Mouse (Mus musculus) CH12.LX (cell line): Measurements from ENCODE around the gene Gnptab. TPM values are rescaled to one million over a fixed set of nuclear protein-coding genes. Genes with fewer than 3 reads are reported as not detected.

ENCODE experiments used
- DNase-seq: peaks from one replicate; pipeline ENCODE4 v3.0.0-alpha.2; 2013; ENCODE audit errors: extremely low read depth
- H3K27ac ChIP-seq: 2 replicates; pipeline ENCODE4 v1.5.1; 2012; ENCODE audit warnings: low read depth, mild to moderate bottlenecking, control low read depth, moderate library complexity; ENCODE audit not compliant: insufficient read depth
- H3K27me3 ChIP-seq: replicated peaks from 2 replicates; pipeline ENCODE3; 2012; ENCODE audit warnings: inconsistent platforms
- H3K36me3 ChIP-seq, 2 experiments: replicated peaks in 1 of 2; 2 replicates each; pipeline versions ENCODE3 to v1.6.1; 2012; ENCODE audit warnings: inconsistent platforms in 1 of 2, low read length in 1 of 2, mild to moderate bottlenecking in 1 of 2, mixed read lengths in 1 of 2, moderate library complexity in 1 of 2; ENCODE audit not compliant: control insufficient read depth in 1 of 2, insufficient read depth in 1 of 2
- H3K4me1 ChIP-seq, 2 experiments: 2 replicates each; pipeline ENCODE4 v1.6.1; 2012; ENCODE audit warnings: inconsistent platforms in 1 of 2, moderate library complexity in 1 of 2; ENCODE audit not compliant: insufficient read depth in 2 of 2, control insufficient read depth in 1 of 2
- H3K4me2 ChIP-seq: 2 replicates; pipeline ENCODE4 v1.6.1; 2012; ENCODE audit warnings: low read depth, mild to moderate bottlenecking, control low read depth; ENCODE audit not compliant: poor library complexity, insufficient read depth, severe bottlenecking
- H3K4me3 ChIP-seq, 3 experiments: fragments of 150-350 bp in 1 of 3; sonication (generic) in 1 of 3; replicated peaks in 1 of 3; 2 replicates each; pipeline versions ENCODE3 to v1.5.1; 2011 to 2012; ENCODE audit warnings: low read depth in 2 of 3, low read length in 2 of 3, mild to moderate bottlenecking in 2 of 3, moderate library complexity in 2 of 3, control low read depth in 1 of 3, improper control_type of control experiment in 1 of 3, inconsistent platforms in 1 of 3, mixed read lengths in 1 of 3; ENCODE audit not compliant: poor library complexity in 1 of 3
- H3K79me2 ChIP-seq: replicated peaks from 2 replicates; pipeline ENCODE4 v1.6.1; 2012; ENCODE audit warnings: mild to moderate bottlenecking, moderate library complexity; ENCODE audit not compliant: control insufficient read depth, poor library complexity, insufficient read depth, severe bottlenecking; ENCODE audit errors: extremely low read depth
- H3K9ac ChIP-seq: 2 replicates; pipeline ENCODE4 v1.6.1; 2012; ENCODE audit warnings: low read depth, mild to moderate bottlenecking, control low read depth, moderate library complexity; ENCODE audit not compliant: insufficient read depth
- H3K9me3 ChIP-seq: replicated peaks from 2 replicates; pipeline ENCODE3; 2012; ENCODE audit warnings: low read length, inconsistent platforms, mixed read lengths
- BHLHE40 ChIP-seq: IDR thresholded peaks from 2 replicates; pipeline ENCODE4 v1.6.1; 2011; ENCODE audit warnings: mild to moderate bottlenecking, low read depth, low read length, improper control_type of control experiment
- CHD1 ChIP-seq: IDR thresholded peaks from 2 replicates; pipeline ENCODE4 v1.6.1; 2012; ENCODE audit warnings: low read depth, low read length, improper control_type of control experiment, inconsistent platforms
- CHD2 ChIP-seq: IDR thresholded peaks from 2 replicates; pipeline ENCODE4 v1.6.1; 2011; ENCODE audit warnings: low read length, improper control_type of control experiment
- CTCF ChIP-seq, 2 experiments: IDR thresholded peaks in 1 of 2; conservative IDR thresholded peaks in 1 of 2; 2 replicates each; pipeline ENCODE4 v1.5.1; 2011 to 2012; ENCODE audit warnings: low read depth in 2 of 2, low read length in 2 of 2, improper control_type of control experiment in 1 of 2, inconsistent platforms in 1 of 2, mild to moderate bottlenecking in 1 of 2, moderate library complexity in 1 of 2
- E2F4 ChIP-seq: IDR thresholded peaks from 2 replicates; pipeline ENCODE4 v1.6.1; 2011; ENCODE audit warnings: low read depth, low read length, improper control_type of control experiment; ENCODE audit not compliant: insufficient replicate concordance
- ELF1 ChIP-seq: IDR thresholded peaks from 2 replicates; pipeline ENCODE4 v1.6.1; 2014; ENCODE audit warnings: low read depth, mild to moderate bottlenecking, inconsistent platforms, low read length, improper control_type of control experiment
- EP300 ChIP-seq: IDR thresholded peaks from 2 replicates; pipeline ENCODE4 v1.6.1; 2011; ENCODE audit warnings: low read length, improper control_type of control experiment
- ETS1 ChIP-seq: conservative IDR thresholded peaks from 2 replicates; pipeline ENCODE4 v1.6.1; 2012; ENCODE audit warnings: low read depth, mild to moderate bottlenecking, inconsistent platforms, low read length, improper control_type of control experiment, moderate library complexity
- GABPA ChIP-seq: IDR thresholded peaks from 2 replicates; pipeline ENCODE4 v1.6.1; 2012; ENCODE audit warnings: low read depth, low read length, improper control_type of control experiment, inconsistent platforms; ENCODE audit not compliant: insufficient replicate concordance
- HCFC1 ChIP-seq: IDR thresholded peaks from 2 replicates; pipeline ENCODE4 v1.6.1; 2012; ENCODE audit warnings: low read depth, mild to moderate bottlenecking, inconsistent platforms, low read length, improper control_type of control experiment
- IRF4 ChIP-seq: IDR thresholded peaks from 2 replicates; pipeline ENCODE4 v1.6.1; 2014; ENCODE audit warnings: low read depth, mild to moderate bottlenecking, inconsistent platforms, low read length, improper control_type of control experiment
- JUN ChIP-seq: IDR thresholded peaks from 2 replicates; pipeline ENCODE4 v1.6.1; 2011; ENCODE audit warnings: low read depth, mild to moderate bottlenecking, low read length, improper control_type of control experiment, moderate library complexity; ENCODE audit not compliant: insufficient read depth
- JUND ChIP-seq: conservative IDR thresholded peaks from 2 replicates; pipeline ENCODE4 v1.6.1; 2011; ENCODE audit warnings: low read depth, low read length, improper control_type of control experiment
- KAT2A ChIP-seq: IDR thresholded peaks from 2 replicates; pipeline ENCODE4 v1.6.1; 2012; ENCODE audit warnings: low read length, improper control_type of control experiment, inconsistent platforms; ENCODE audit not compliant: insufficient replicate concordance
- MAFK ChIP-seq: IDR thresholded peaks from 2 replicates; pipeline ENCODE4 v1.6.1; 2011; ENCODE audit warnings: low read length, improper control_type of control experiment; ENCODE audit not compliant: insufficient replicate concordance
- MAX ChIP-seq: IDR thresholded peaks from 2 replicates; pipeline ENCODE4 v1.6.1; 2011; ENCODE audit warnings: low read length, improper control_type of control experiment
- MAZ ChIP-seq: IDR thresholded peaks from 2 replicates; pipeline ENCODE4 v1.6.1; 2012; ENCODE audit warnings: low read depth, mild to moderate bottlenecking, inconsistent platforms, low read length, improper control_type of control experiment, moderate library complexity
- MEF2A ChIP-seq: IDR thresholded peaks from 2 replicates; pipeline ENCODE4 v1.6.1; 2014; ENCODE audit warnings: low read depth, mild to moderate bottlenecking, inconsistent platforms, low read length, improper control_type of control experiment, borderline replicate concordance
- MXI1 ChIP-seq: IDR thresholded peaks from 2 replicates; pipeline ENCODE4 v1.6.1; 2011; ENCODE audit warnings: mild to moderate bottlenecking, low read depth, low read length, improper control_type of control experiment
- MYC ChIP-seq: IDR thresholded peaks from 2 replicates; pipeline ENCODE4 v1.6.1; 2011; ENCODE audit warnings: low read depth, mild to moderate bottlenecking, improper control_type of control experiment, low read length
- NELFE ChIP-seq: IDR thresholded peaks from 2 replicates; pipeline ENCODE4 v1.6.1; 2011; ENCODE audit warnings: low read depth, low read length, improper control_type of control experiment
- NRF1 ChIP-seq: IDR thresholded peaks from 2 replicates; pipeline ENCODE4 v1.6.1; 2014; ENCODE audit warnings: low read depth, mild to moderate bottlenecking, inconsistent platforms, low read length, improper control_type of control experiment, moderate library complexity
- PAX5 ChIP-seq: IDR thresholded peaks from 2 replicates; pipeline ENCODE4 v1.6.1; 2012; ENCODE audit warnings: low read length, inconsistent platforms, mixed read lengths
- POLR2A ChIP-seq: IDR thresholded peaks from 2 replicates; pipeline ENCODE4 v1.6.1; 2011; ENCODE audit warnings: low read depth, mild to moderate bottlenecking, improper control_type of control experiment, low read length
- POLR2AphosphoS2 ChIP-seq: IDR thresholded peaks from 2 replicates; pipeline ENCODE4 v1.6.1; 2011; ENCODE audit warnings: low read depth, low read length, improper control_type of control experiment
- RAD21 ChIP-seq: IDR thresholded peaks from 2 replicates; pipeline ENCODE4 v1.6.1; 2011; ENCODE audit warnings: low read depth, mild to moderate bottlenecking, low read length, improper control_type of control experiment, moderate library complexity
- RCOR1 ChIP-seq: conservative IDR thresholded peaks from 2 replicates; pipeline ENCODE4 v1.6.1; 2012; ENCODE audit warnings: low read depth, mild to moderate bottlenecking, inconsistent platforms, low read length, improper control_type of control experiment
- SIN3A ChIP-seq: IDR thresholded peaks from 2 replicates; pipeline ENCODE4 v1.6.1; 2012; ENCODE audit warnings: low read length, improper control_type of control experiment, inconsistent platforms
- SMC3 ChIP-seq: IDR thresholded peaks from 2 replicates; pipeline ENCODE4 v1.6.1; 2011; ENCODE audit warnings: low read depth, low read length, improper control_type of control experiment
- TBP ChIP-seq: conservative IDR thresholded peaks from 2 replicates; pipeline ENCODE4 v1.6.1; 2011; ENCODE audit warnings: low read depth, low read length, improper control_type of control experiment
- TCF12 ChIP-seq: IDR thresholded peaks from 2 replicates; pipeline ENCODE4 v1.6.1; 2014; ENCODE audit warnings: low read depth, mild to moderate bottlenecking, inconsistent platforms, low read length, improper control_type of control experiment
- UBTF ChIP-seq: IDR thresholded peaks from 2 replicates; pipeline ENCODE4 v1.6.1; 2012; ENCODE audit warnings: low read depth, mild to moderate bottlenecking, inconsistent platforms, low read length, improper control_type of control experiment, moderate library complexity
- USF1 ChIP-seq: IDR thresholded peaks from 2 replicates; pipeline ENCODE4 v1.6.1; 2014; ENCODE audit warnings: low read depth, mild to moderate bottlenecking, inconsistent platforms, low read length, improper control_type of control experiment
- USF2 ChIP-seq: conservative IDR thresholded peaks from 2 replicates; pipeline ENCODE4 v1.6.1; 2011; ENCODE audit warnings: low read depth, low read length, improper control_type of control experiment
- ZC3H11A ChIP-seq: IDR thresholded peaks from 2 replicates; pipeline ENCODE4 v1.6.1; 2012; ENCODE audit warnings: low read depth, mild to moderate bottlenecking, inconsistent platforms, low read length, improper control_type of control experiment
- ZKSCAN1 ChIP-seq: IDR thresholded peaks from 2 replicates; pipeline ENCODE4 v1.6.1; 2012; ENCODE audit warnings: low read depth, inconsistent platforms, low read length, improper control_type of control experiment, borderline replicate concordance
- ZMIZ1 ChIP-seq: IDR thresholded peaks from 2 replicates; pipeline ENCODE4 v1.6.1; 2012; ENCODE audit warnings: low read depth, mild to moderate bottlenecking, inconsistent platforms, low read length, improper control_type of control experiment
- ZNF384 ChIP-seq: IDR thresholded peaks from 2 replicates; pipeline ENCODE4 v1.6.1; 2012; ENCODE audit warnings: low read depth, low read length, improper control_type of control experiment, inconsistent platforms
- dilution Hi-C: fragments of 300-500 bp; cut with MboI; formaldehyde crosslinking; loops from 2 replicates; pipeline ENCODE4 v1.14.3; 2020; ENCODE audit warnings: low sequenced_read_pairs; ENCODE audit not compliant: extremely low pct_unique_long_range_greater_than_20kb, extremely low pct_ligation_motif_present
- in situ Hi-C: fragments of 300-500 bp; cut with MboI; formaldehyde crosslinking; loops from 3 replicates; pipeline ENCODE4 v1.14.3; 2019; ENCODE audit warnings: low sequenced_read_pairs, low pct_ligation_motif_present, low pct_unique_long_range_greater_than_20kb, mixed read lengths
- polyA plus RNA-seq: library from polyadenylated mRNA; unstranded; fragments of >175 nt; gene quantifications from 2 replicates; pipeline ENCODE4 v1.2.1, GENCODE M21; 2012; ENCODE audit warnings: low read depth; ENCODE audit not compliant: insufficient read length
- total RNA-seq, 2 experiments: library from RNA; depleted of rRNA; stranded (reverse); fragments of 300-350 nt in 1 of 2; fragments of >200 nt in 1 of 2; gene quantifications; 2 replicates each; pipeline ENCODE4 v1.2.3; 2012 to 2014

Gnptab gene
- total and polyA plus RNA-seq, 3 experiments: 13.2 to 38.2 (median 18.0) TPM

DNA sequence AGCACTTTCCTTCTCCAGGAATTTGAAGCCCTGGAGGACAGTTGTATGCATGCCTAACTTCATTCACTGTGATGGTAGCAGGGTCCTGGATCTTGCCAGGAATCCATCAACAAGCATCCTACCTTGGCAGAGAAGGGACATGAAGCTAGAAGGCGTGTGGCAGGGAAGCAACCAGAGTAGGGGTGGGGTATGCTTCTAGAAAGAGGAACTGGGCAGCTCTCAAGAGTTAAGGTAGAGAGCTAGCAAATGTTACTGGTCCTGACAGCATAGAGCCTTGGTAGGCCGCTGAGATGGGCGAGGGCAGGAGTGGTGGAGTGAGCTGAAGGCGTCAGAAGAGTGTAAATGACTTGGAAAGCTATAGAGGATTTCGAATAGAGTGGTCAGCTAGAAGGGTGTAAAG is 20.3 kb downstream of the Gnptab start:
- peak overlapping the region; percentile 31; the same call in 1 of the 2 replicates for H3K9ac ChIP-seq
- peaks cover 24 to 48% of the 10 kb centered on the region in 2 experiments for H3K4me1 ChIP-seq
- H3K9me3 ChIP-seq: peaks cover 5% of the 10 kb centered on the region
- no peak overlapping the region for H3K4me3 ChIP-seq
- in situ Hi-C loops (no loop called here), dilution Hi-C loops (no loop called here)
- H3K36me3 ChIP-seq: peaks cover 5 to 32% of the 10 kb centered on the region in 2 experiments
- H3K27ac ChIP-seq: peak overlapping the region; percentile 58
- no peak overlapping the region for H3K4me2 ChIP-seq
- no peaks in the 10 kb centered on the region for H3K27me3 ChIP-seq
- TF ChIP-seq BHLHE40 (no peak), USF1 (no peak), RAD21 (no peak), MXI1 (no peak), POLR2A (no peak), USF2 (no peak), CHD1 (no peak), POLR2AphosphoS2 (no peak), MEF2A (no peak), JUN (no peak), JUND (no peak), ZC3H11A (no peak), KAT2A (no peak), MAZ (no peak), RCOR1 (no peak), MYC (no peak), ZMIZ1 (no peak), NRF1 (no peak), SMC3 (no peak), CHD2 (no peak), UBTF (peak; percentile 97), CTCF (conservative IDR thresholded peaks at IDR 0.05 in 1 of 2, IDR thresholded peaks at IDR 0.05 in 1 of 2; ENCODE audit: low read depth in 2 of 2, low read length in 2 of 2) (no peak), MAX (0 out of 2 replicates have a peak, but pooled peaks have one; percentile 11), ETS1 (no peak), GABPA (no peak), ELF1 (0 out of 2 replicates have a peak, but pooled peaks have one; percentile 26), NELFE (no peak), SIN3A (no peak), HCFC1 (no peak), ZKSCAN1 (no peak), TCF12 (no peak), IRF4 (peak; percentile 85), ZNF384 (no peak), E2F4 (no peak), PAX5 (no peak), TBP (peak; percentile 91), MAFK (no peak), EP300 (peak; percentile 64)
- no peak for DNase-seq
- H3K79me2 ChIP-seq: peaks cover 12% of the 10 kb centered on the region; the same call in 1 of the 2 replicates
